Mouse (Mus musculus) heart, embryonic 11.5 days (tissue): ENCODE measurements around the gene Krtap11-1. TPM values are rescaled to one million over a fixed set of nuclear protein-coding genes. Genes with fewer than 3 reads are reported as not detected.

Experiments used
- ATAC-seq: fragments of 200-750 bp; cut with Nextera tagmentation; replicated peaks from 2 replicates; pipeline ENCODE4 v1.8.0; 2017; ENCODE audit warnings: moderate library complexity; ENCODE audit not compliant: insufficient number of reproducible peaks, low FRiP score, low TSS enrichment
- H3K27ac ChIP-seq: fragments of 300-500 bp; sonication (generic); 2 replicates; pipeline ENCODE4 v1.5.1; 2014; ENCODE audit warnings: mild to moderate bottlenecking, low read depth, low read length
- H3K27me3 ChIP-seq: fragments of 300-500 bp; sonication (generic); 2 replicates; pipeline ENCODE4 v1.6.1; 2014; ENCODE audit warnings: mild to moderate bottlenecking, low read length, mixed read lengths; ENCODE audit not compliant: control insufficient read depth, insufficient read depth
- H3K36me3 ChIP-seq: fragments of 300-500 bp; sonication (generic); 2 replicates; pipeline ENCODE4 v1.6.1; 2014; ENCODE audit warnings: mild to moderate bottlenecking, low read length, moderate library complexity, mixed read lengths; ENCODE audit not compliant: control insufficient read depth, insufficient read depth
- H3K4me1 ChIP-seq: fragments of 300-500 bp; sonication (generic); 2 replicates; pipeline ENCODE4 v1.6.1; 2014; ENCODE audit warnings: low read length; ENCODE audit not compliant: control insufficient read depth, insufficient read depth
- H3K4me2 ChIP-seq: fragments of 300-500 bp; sonication (generic); 2 replicates; pipeline ENCODE4 v1.6.1; 2014; ENCODE audit warnings: mild to moderate bottlenecking, moderate library complexity
- H3K4me3 ChIP-seq: fragments of 300-500 bp; sonication (generic); 2 replicates; pipeline ENCODE4 v1.5.1; 2014; ENCODE audit warnings: low read depth, low read length
- H3K9ac ChIP-seq: fragments of 300-500 bp; sonication (generic); 2 replicates; pipeline ENCODE4 v1.6.1; 2014; ENCODE audit warnings: mild to moderate bottlenecking, low read depth, low read length, moderate library complexity
- H3K9me3 ChIP-seq: fragments of 300-500 bp; sonication (generic); replicated peaks from 2 replicates; pipeline ENCODE4 v1.6.1; 2016; ENCODE audit warnings: low read length; ENCODE audit not compliant: control insufficient read depth
- WGBS: fragments of 180-500 bp; shearing (Covaris S2); extraction: QIAGEN DNeasy Blood & Tissue Kit; methylation state at CpG from one replicate; pipeline ENCODE4 v1.1.7; 2014; ENCODE audit not compliant: insufficient replicate concordance; 5-methylcytosine and 5-hydroxymethylcytosine counted together
- polyA plus RNA-seq: library from polyadenylated mRNA; unstranded; fragments of >200 nt; fragmentation: Nextera tagmentation; extraction: Ambion mirVana; gene quantifications from 2 replicates; pipeline ENCODE4 v1.2.1, GENCODE M21; 2014

Gene Krtap11-1
- polyA plus RNA-seq, 1 experiment from 2014 or later: not detected

DNA sequence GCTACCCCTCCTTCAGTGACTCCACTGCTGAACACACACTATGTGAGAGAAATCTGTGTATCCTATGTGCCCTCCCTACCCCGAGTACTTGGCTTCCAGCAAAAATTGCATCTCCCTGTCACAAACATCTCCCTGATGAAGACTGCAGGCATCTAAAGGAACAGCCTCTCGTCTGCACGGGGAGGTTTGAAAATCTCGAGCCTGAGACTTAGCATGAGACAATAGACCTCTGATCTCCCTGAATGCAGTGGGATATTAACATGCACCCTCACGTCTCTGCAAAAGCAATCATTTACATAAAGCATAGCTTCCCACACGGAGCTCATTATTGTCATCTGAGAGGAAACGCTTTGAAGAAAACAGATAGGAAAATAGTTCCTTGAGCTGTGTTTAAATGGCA lies 40.4 kb downstream of the Krtap11-1 start:
- no peaks in the 10 kb centered on the region for H3K9me3 ChIP-seq
- no peaks in the 10 kb centered on the region for H3K4me1 ChIP-seq
- H3K27ac ChIP-seq: no peak overlapping the region
- H3K9ac ChIP-seq: no peak overlapping the region
- no peak overlapping the region for H3K4me2 ChIP-seq
- ATAC-seq: no peak
- WGBS: 64% methylated on average over 7 of the region's 7 CpGs
- H3K36me3 ChIP-seq: no peaks in the 10 kb centered on the region
- H3K4me3 ChIP-seq: no peak overlapping the region
- no peaks in the 10 kb centered on the region for H3K27me3 ChIP-seq

DNA sequence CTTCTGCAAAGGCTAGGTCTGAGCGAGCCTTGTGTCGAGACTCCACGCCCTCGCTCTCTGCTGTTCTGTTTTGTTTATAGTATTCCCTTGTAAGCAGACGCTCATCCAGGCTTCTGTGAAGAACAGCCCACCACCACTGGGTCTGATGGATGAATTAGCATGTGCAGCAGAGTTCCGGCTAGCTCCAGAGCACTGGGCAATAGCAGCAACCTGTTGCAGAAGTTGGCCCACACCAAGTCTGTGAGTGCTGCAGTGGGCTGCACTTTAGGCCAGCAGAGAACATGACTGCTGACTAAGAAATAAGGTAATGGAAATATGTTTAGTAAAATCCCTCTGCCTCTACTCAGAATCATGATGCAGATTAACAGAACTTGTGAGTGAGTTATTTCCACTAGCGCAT lies 41.1 kb downstream of the Krtap11-1 start:
- H3K4me2 ChIP-seq: no peak overlapping the region
- H3K4me1 ChIP-seq: no peaks in the 10 kb centered on the region
- no peak overlapping the region for H3K9ac ChIP-seq
- no peaks in the 10 kb centered on the region for H3K9me3 ChIP-seq
- H3K27ac ChIP-seq: no peak overlapping the region
- H3K27me3 ChIP-seq: no peaks in the 10 kb centered on the region
- ATAC-seq: no peak
- WGBS: 65% methylated on average over 7 of the region's 7 CpGs
- H3K4me3 ChIP-seq: no peak overlapping the region
- H3K36me3 ChIP-seq: no peaks in the 10 kb centered on the region

DNA sequence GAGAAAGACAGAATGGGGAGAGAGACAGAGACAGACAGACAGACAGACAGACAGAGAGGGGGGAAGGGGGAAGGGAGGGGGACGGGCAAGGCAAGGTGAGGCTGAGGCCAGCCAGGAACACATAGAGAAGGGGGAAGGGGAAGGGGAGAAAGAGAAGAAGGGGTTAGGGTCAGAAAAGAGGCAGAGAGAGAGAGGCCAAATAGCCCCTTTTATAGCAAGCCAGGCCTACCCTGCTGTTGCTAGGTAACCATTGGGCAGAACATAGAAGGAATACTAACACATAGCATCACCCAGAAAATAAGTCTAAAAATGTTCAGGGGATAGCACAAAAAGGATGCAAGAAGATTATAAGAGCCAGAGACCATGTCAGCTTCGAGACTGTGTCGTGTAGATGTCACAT lies 42.6 kb downstream of the Krtap11-1 start:
- no peak overlapping the region for H3K9ac ChIP-seq
- H3K36me3 ChIP-seq: no peaks in the 10 kb centered on the region
- no peak overlapping the region for H3K27ac ChIP-seq
- H3K9me3 ChIP-seq: no peaks in the 10 kb centered on the region
- ATAC-seq: no peak
- WGBS: 72% methylated on average over 3 of the region's 3 CpGs
- no peaks in the 10 kb centered on the region for H3K27me3 ChIP-seq
- no peaks in the 10 kb centered on the region for H3K4me1 ChIP-seq
- no peak overlapping the region for H3K4me2 ChIP-seq
- no peak overlapping the region for H3K4me3 ChIP-seq

DNA sequence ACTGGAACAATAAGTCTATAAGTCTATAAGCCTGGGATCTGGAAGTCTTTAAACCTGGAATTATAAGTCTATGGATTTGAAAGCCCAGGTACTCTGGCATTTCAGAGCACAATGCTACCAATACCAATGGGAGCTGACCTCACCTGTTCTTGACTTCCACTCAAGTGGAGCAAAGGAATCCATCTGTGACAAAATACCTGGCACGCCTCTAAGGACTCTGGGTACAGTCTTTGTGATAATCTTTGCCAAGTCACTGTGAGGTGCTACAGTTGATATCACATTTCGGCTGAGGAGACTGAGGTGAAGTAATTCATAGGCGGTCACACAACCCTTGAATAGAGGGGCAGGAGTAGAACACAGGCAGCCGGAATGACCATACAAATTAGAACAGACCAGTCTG lies 50.0 kb downstream of the Krtap11-1 start:
- Histone ChIP-seq H3K4me3 (no peak overlapping the region), H3K36me3 (no peaks in the 10 kb centered on the region), H3K9ac (no peak overlapping the region), H3K27ac (no peak overlapping the region), H3K4me2 (no peak overlapping the region), H3K9me3 (no peaks in the 10 kb centered on the region), H3K4me1 (no peaks in the 10 kb centered on the region), H3K27me3 (no peaks in the 10 kb centered on the region)
- ATAC-seq: no peak
- WGBS: 91% methylated on average over 4 of the region's 4 CpGs

DNA sequence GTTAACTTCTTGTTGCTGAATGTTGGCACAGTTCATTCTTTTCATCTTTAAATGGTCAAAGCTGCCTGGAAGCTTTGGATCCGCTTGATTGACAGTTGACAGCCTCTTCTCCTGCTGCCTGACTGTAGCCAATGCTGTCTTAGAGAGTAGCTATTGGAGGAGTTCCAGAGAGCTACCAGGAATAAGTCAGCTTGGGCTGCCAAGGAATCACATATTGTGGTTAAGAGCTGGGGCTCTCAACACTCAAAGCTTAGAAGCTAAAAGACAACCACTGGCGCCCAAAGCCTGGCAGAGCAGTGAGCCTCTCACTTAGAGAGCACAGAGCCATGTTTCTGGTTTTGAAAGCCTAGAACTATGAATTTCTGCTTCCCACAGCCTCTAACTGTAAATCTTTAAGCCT lies 50.4 kb downstream of the Krtap11-1 start:
- Histone ChIP-seq H3K4me2 (no peak overlapping the region), H3K36me3 (no peaks in the 10 kb centered on the region), H3K4me3 (no peak overlapping the region), H3K4me1 (no peaks in the 10 kb centered on the region), H3K27ac (no peak overlapping the region), H3K9me3 (no peaks in the 10 kb centered on the region), H3K27me3 (no peaks in the 10 kb centered on the region), H3K9ac (no peak overlapping the region)
- 83% methylated on average over 2 of the region's 2 CpGs for WGBS
- no peak; the same call in 1 of the 2 replicates for ATAC-seq

Other genes with a start within 250 kb of the Krtap11-1 start
- gene Krtap21-1, start 167.3 kb downstream of the Krtap11-1 start, polyA plus RNA-seq: not detected in 2 replicates
- not detected in 2 replicates for gene Krtap6-2, start 151.1 kb downstream of the Krtap11-1 start, polyA plus RNA-seq
- gene Krtap8-1, start 83.2 kb downstream of the Krtap11-1 start, polyA plus RNA-seq: not detected in 2 replicates
- gene Krtap7-1, start 62.9 kb downstream of the Krtap11-1 start, polyA plus RNA-seq: not detected in 2 replicates